Mouse (Mus musculus): ENCODE data around the gene Ppp1r9a. TPM values are rescaled to one million over a fixed set of nuclear protein-coding genes. Genes with fewer than 3 reads are reported as not detected.

The Ppp1r9a gene
- polyA plus RNA-seq, 1 experiment from 2014 or later: 17.8 TPM

GRCm38 (mm10) chr6:4972808-4973207 is 70.1 kb downstream of the Ppp1r9a start:
- no peak for DNase-seq (ENCODE audit: low spot score, missing footprints)
- no peak for ATAC-seq (ENCODE audit: low FRiP score)
- Histone ChIP-seq H3K9ac (ENCODE audit: low read length) (no peak overlapping the region), H3K36me3 (ENCODE audit: control insufficient read depth, insufficient read depth, low read length) (no peaks in the 10 kb centered on the region), H3K4me1 (ENCODE audit: control insufficient read depth, insufficient read depth, low read length) (no peaks in the 10 kb centered on the region), H3K9me3 (ENCODE audit: control insufficient read depth, low read length) (no peaks in the 10 kb centered on the region), H3K27ac (ENCODE audit: low read depth, low read length) (no peak overlapping the region), H3K27me3 (ENCODE audit: control insufficient read depth, insufficient read depth, low read length) (no peaks in the 10 kb centered on the region), H3K4me2 (no peak overlapping the region), H3K4me3 (ENCODE audit: low read depth, low read length) (no peak overlapping the region)
- 74% methylated on average over 6 of the region's 6 CpGs for WGBS

- H3K4me1 ChIP-seq (ENCODE audit: control insufficient read depth, insufficient read depth, low read length): no peaks in the 10 kb centered on the region
- H3K27me3 ChIP-seq (ENCODE audit: control insufficient read depth, insufficient read depth, low read length): no peaks in the 10 kb centered on the region
- no peak overlapping the region for H3K27ac ChIP-seq (ENCODE audit: low read depth, low read length)
- H3K4me3 ChIP-seq (ENCODE audit: low read depth, low read length): no peak overlapping the region
- peak; percentile 61 for DNase-seq (ENCODE audit: low spot score, missing footprints)
- H3K9me3 ChIP-seq (ENCODE audit: control insufficient read depth, low read length): no peaks in the 10 kb centered on the region
- no peak overlapping the region for H3K4me2 ChIP-seq
- H3K36me3 ChIP-seq (ENCODE audit: control insufficient read depth, insufficient read depth, low read length): no peaks in the 10 kb centered on the region
- 90% methylated on average over 10 of the region's 10 CpGs for WGBS
- no peak overlapping the region for H3K9ac ChIP-seq (ENCODE audit: low read length)
- no peak for ATAC-seq (ENCODE audit: low FRiP score)
These were observed 70.6 kb downstream of the Ppp1r9a start for GRCm38 (mm10) chr6:4973337-4973736.

GRCm38 (mm10) chr6:4977515-4977914 is 74.8 kb downstream of the Ppp1r9a start:
- H3K4me1 ChIP-seq (ENCODE audit: control insufficient read depth, insufficient read depth, low read length): no peaks in the 10 kb centered on the region
- no peaks in the 10 kb centered on the region for H3K36me3 ChIP-seq (ENCODE audit: control insufficient read depth, insufficient read depth, low read length)
- H3K9ac ChIP-seq (ENCODE audit: low read length): no peak overlapping the region
- WGBS: 90% methylated on average over 4 of the region's 4 CpGs
- ATAC-seq (ENCODE audit: low FRiP score) (no peak), DNase-seq (ENCODE audit: low spot score, missing footprints) (peak; percentile 33)
- H3K9me3 ChIP-seq (ENCODE audit: control insufficient read depth, low read length): no peaks in the 10 kb centered on the region
- H3K4me2 ChIP-seq: no peak overlapping the region
- no peak overlapping the region for H3K4me3 ChIP-seq (ENCODE audit: low read depth, low read length)
- H3K27me3 ChIP-seq (ENCODE audit: control insufficient read depth, insufficient read depth, low read length): no peaks in the 10 kb centered on the region
- H3K27ac ChIP-seq (ENCODE audit: low read depth, low read length): no peak overlapping the region

GRCm38 (mm10) chr6:4978249-4978648 is 75.5 kb downstream of the Ppp1r9a start:
- Histone ChIP-seq H3K4me1 (ENCODE audit: control insufficient read depth, insufficient read depth, low read length) (no peaks in the 10 kb centered on the region), H3K9ac (ENCODE audit: low read length) (no peak overlapping the region), H3K4me3 (ENCODE audit: low read depth, low read length) (no peak overlapping the region), H3K36me3 (ENCODE audit: control insufficient read depth, insufficient read depth, low read length) (no peaks in the 10 kb centered on the region), H3K4me2 (no peak overlapping the region), H3K9me3 (ENCODE audit: control insufficient read depth, low read length) (no peaks in the 10 kb centered on the region), H3K27ac (ENCODE audit: low read depth, low read length) (no peak overlapping the region), H3K27me3 (ENCODE audit: control insufficient read depth, insufficient read depth, low read length) (no peaks in the 10 kb centered on the region)
- ATAC-seq (ENCODE audit: low FRiP score) (no peak), DNase-seq (ENCODE audit: low spot score, missing footprints) (peak; percentile 71)
- 90% methylated on average over 2 of the region's 2 CpGs for WGBS

- H3K27ac ChIP-seq (ENCODE audit: low read depth, low read length): no peak overlapping the region
- no peaks in the 10 kb centered on the region for H3K27me3 ChIP-seq (ENCODE audit: control insufficient read depth, insufficient read depth, low read length)
- ATAC-seq (ENCODE audit: low FRiP score): no peak
- no peaks in the 10 kb centered on the region for H3K36me3 ChIP-seq (ENCODE audit: control insufficient read depth, insufficient read depth, low read length)
- DNase-seq (ENCODE audit: low spot score, missing footprints): peak; percentile 33
- H3K4me2 ChIP-seq: no peak overlapping the region
- no peaks in the 10 kb centered on the region for H3K9me3 ChIP-seq (ENCODE audit: control insufficient read depth, low read length)
- no peak overlapping the region for H3K9ac ChIP-seq (ENCODE audit: low read length)
- H3K4me1 ChIP-seq (ENCODE audit: control insufficient read depth, insufficient read depth, low read length): no peaks in the 10 kb centered on the region
- H3K4me3 ChIP-seq (ENCODE audit: low read depth, low read length): no peak overlapping the region
These were observed 76.2 kb downstream of the Ppp1r9a start for GRCm38 (mm10) chr6:4978897-4979296.

GRCm38 (mm10) chr6:4980113-4980512 is 77.4 kb downstream of the Ppp1r9a start:
- 35% methylated on average over 3 of the region's 3 CpGs for whole genome bisulfite sequencing
- ATAC-seq (ENCODE audit: low FRiP score): no peak
- H3K4me2 ChIP-seq: no peak overlapping the region
- no peak for DNase-seq (ENCODE audit: low spot score, missing footprints)
- H3K36me3 ChIP-seq (ENCODE audit: control insufficient read depth, insufficient read depth, low read length): no peaks in the 10 kb centered on the region
- no peaks in the 10 kb centered on the region for H3K4me1 ChIP-seq (ENCODE audit: control insufficient read depth, insufficient read depth, low read length)
- no peaks in the 10 kb centered on the region for H3K27me3 ChIP-seq (ENCODE audit: control insufficient read depth, insufficient read depth, low read length)
- H3K27ac ChIP-seq (ENCODE audit: low read depth, low read length): no peak overlapping the region
- no peaks in the 10 kb centered on the region for H3K9me3 ChIP-seq (ENCODE audit: control insufficient read depth, low read length)
- H3K4me3 ChIP-seq (ENCODE audit: low read depth, low read length): no peak overlapping the region
- H3K9ac ChIP-seq (ENCODE audit: low read length): no peak overlapping the region

GRCm38 (mm10) chr6:4982686-4983162 is 80.0 kb downstream of the Ppp1r9a start:
- Histone ChIP-seq H3K27me3 (ENCODE audit: control insufficient read depth, insufficient read depth, low read length) (no peaks in the 10 kb centered on the region; the same call in 1 of the 2 replicates), H3K4me1 (ENCODE audit: control insufficient read depth, insufficient read depth, low read length) (no peaks in the 10 kb centered on the region), H3K36me3 (ENCODE audit: control insufficient read depth, insufficient read depth, low read length) (no peaks in the 10 kb centered on the region), H3K9me3 (ENCODE audit: control insufficient read depth, low read length) (no peaks in the 10 kb centered on the region), H3K4me2 (no peak overlapping the region), H3K27ac (ENCODE audit: low read depth, low read length) (no peak overlapping the region), H3K9ac (ENCODE audit: low read length) (no peak overlapping the region), H3K4me3 (ENCODE audit: low read depth, low read length) (no peak overlapping the region)
- WGBS: 45% methylated on average over 9 of the region's 9 CpGs
- peak; percentile 88 for DNase-seq (ENCODE audit: low spot score, missing footprints)
- peak; percentile 62; the same call in 1 of the 2 replicates for ATAC-seq (ENCODE audit: low FRiP score)

GRCm38 (mm10) chr6:4985668-4986067 is 83.0 kb downstream of the Ppp1r9a start:
- Histone ChIP-seq H3K4me1 (ENCODE audit: control insufficient read depth, insufficient read depth, low read length) (peaks cover 9% of the 10 kb centered on the region), H3K27me3 (ENCODE audit: control insufficient read depth, insufficient read depth, low read length) (no peaks in the 10 kb centered on the region; the same call in 1 of the 2 replicates), H3K36me3 (ENCODE audit: control insufficient read depth, insufficient read depth, low read length) (no peaks in the 10 kb centered on the region), H3K27ac (ENCODE audit: low read depth, low read length) (no peak overlapping the region), H3K4me2 (no peak overlapping the region), H3K4me3 (ENCODE audit: low read depth, low read length) (no peak overlapping the region), H3K9me3 (ENCODE audit: control insufficient read depth, low read length) (no peaks in the 10 kb centered on the region), H3K9ac (ENCODE audit: low read length) (no peak overlapping the region)
- peak; percentile 6 for DNase-seq (ENCODE audit: low spot score, missing footprints)
- no peak for ATAC-seq (ENCODE audit: low FRiP score)
- WGBS: 90% methylated on average over 3 of the region's 3 CpGs

- no peak for ATAC-seq (ENCODE audit: low FRiP score)
- Histone ChIP-seq H3K27me3 (ENCODE audit: control insufficient read depth, insufficient read depth, low read length) (no peaks in the 10 kb centered on the region; the same call in 1 of the 2 replicates), H3K36me3 (ENCODE audit: control insufficient read depth, insufficient read depth, low read length) (no peaks in the 10 kb centered on the region), H3K4me3 (ENCODE audit: low read depth, low read length) (no peak overlapping the region), H3K9ac (ENCODE audit: low read length) (no peak overlapping the region), H3K4me1 (ENCODE audit: control insufficient read depth, insufficient read depth, low read length) (peaks cover 9% of the 10 kb centered on the region), H3K4me2 (no peak overlapping the region), H3K9me3 (ENCODE audit: control insufficient read depth, low read length) (no peaks in the 10 kb centered on the region), H3K27ac (ENCODE audit: low read depth, low read length) (no peak overlapping the region)
- 91% methylated on average over 5 of the region's 5 CpGs for WGBS
- no peak for DNase-seq (ENCODE audit: low spot score, missing footprints)
These were observed 84.4 kb downstream of the Ppp1r9a start for GRCm38 (mm10) chr6:4987084-4987483.

Measured in midbrain, embryonic 11.5 days (tissue).